Mouse (Mus musculus) embryo, embryonic 9.5 days (tissue): ENCODE measurements around the gene Cplx1.
"Not testable (repeated sequence)": the region's sequence is repeated elsewhere in the genome, so short reads cannot be mapped to it uniquely, and the experiment has no call there.

Experiments used
- DNase-seq: peaks from one replicate; pipeline ENCODE4 v3.0.0-alpha.2; 2017; ENCODE audit errors: extremely low spot score

Cplx1 gene

DNA sequence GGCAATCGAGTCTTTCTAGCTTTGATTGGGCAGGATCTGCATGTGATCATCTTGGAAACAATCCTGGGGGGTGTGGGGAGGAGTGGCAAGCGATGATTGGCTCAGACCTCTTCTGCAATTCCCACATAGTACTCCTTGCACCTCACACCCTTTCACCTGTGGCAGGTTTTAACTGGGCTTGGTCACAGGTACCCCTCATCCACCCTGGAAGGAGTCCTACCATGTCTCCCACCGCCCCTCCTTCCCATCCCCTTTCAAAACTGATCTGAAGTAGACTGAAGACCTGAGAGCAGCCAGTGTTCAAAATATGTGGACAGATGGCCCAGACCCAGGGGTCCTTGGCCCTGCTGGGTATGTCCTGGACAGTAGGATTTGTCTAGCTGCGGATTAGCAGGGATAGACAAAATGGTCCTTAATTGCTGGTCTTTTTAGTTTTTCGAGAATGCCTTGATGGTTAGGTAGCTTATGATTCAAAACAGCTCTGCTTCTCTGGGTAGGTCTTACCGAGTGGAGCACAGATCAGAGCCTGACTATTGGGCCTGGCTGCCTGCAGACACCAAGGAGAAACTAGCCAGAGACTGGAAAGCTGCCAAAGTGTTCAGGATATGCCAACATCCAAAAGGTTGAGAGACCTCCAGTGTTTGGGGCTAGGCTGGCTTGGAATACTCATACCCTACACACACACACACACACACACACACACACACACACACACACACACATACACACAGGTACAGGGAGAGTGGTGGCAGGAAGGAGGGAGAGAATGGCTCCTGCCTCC lies 34.1 kb downstream of the Cplx1 start:
- DNase-seq, result no peak

DNA sequence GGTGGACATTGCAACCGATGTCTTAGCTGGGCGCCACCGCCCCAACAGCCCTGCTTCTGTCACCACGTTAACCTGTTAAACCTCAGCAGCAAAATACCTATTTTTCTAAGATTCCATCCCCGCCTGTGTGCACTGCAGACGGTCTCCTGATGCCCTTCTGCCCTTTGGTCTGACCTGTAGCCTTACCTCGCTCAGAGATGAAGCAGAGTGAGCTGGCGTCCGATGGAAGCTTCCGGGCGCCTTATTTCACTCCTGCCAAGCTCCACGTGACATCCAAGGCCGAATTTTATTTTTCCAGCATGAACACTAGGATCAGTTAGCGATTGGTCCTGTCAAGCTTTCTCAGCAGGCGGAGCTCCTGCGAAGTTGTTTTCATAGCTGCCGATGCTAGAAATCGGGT lies 47.5 kb downstream of the Cplx1 start:
- no peak for DNase-seq

DNA sequence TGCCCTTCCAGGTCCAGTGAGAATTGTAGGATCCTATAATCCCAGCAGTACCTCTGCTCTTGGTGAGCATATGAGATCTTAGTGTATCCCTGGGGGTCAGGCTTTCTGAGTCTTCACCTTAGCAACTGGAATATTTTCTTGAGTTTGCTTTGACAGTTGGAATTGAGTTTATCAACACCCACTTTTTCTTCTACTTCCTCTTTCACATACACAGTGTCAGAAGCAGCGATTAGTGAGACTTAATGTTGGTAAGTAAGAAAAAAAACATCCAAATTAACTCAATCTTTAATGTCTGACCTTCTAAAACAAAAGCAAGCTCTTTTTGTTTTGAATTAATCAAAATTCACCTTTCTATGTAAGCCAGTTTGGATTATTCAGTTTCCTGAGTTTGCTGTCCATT lies 48.3 kb downstream of the Cplx1 start:
- no peak for DNase-seq

DNA sequence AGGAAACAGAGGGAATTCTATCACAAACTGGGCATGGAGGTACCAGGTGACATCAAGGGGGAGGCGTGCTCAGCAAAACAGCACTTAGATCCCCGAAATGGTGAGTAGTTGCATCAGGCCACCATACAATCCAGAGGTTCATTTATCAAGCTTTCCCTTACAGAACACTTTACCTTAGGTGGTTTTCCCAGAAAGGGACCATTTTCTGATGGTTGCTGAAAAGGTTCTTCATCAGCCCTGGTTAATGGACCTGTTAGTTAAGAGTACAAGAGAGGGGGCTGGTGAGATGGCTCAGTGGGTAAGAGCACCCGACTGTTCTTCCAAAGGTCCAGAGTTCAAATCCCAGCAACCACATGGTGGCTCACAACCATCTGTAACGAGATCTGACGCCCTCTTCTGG lies 63.7 kb downstream of the Cplx1 start:
- DNase-seq, result not testable (repeated sequence)

DNA sequence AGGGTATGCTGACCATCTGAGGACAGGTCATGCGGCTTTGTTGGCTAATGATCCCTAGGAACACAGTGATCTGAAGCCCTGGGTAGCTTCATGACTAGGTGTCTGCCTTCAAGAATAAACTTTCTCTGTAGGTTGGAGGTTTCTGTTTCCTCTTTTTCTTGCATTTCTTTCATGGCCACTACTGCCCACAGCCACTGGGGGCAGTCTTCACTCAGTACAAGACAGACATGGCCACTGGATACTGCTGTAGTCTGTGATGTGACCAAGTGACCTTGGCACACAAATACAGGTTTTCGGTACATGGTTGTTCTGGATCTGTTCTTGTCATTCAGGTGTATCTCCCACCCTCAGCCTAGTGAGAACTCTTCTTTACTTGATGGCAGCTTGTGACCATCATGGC lies 64.6 kb downstream of the Cplx1 start:
- DNase-seq, result peak; percentile 15

DNA sequence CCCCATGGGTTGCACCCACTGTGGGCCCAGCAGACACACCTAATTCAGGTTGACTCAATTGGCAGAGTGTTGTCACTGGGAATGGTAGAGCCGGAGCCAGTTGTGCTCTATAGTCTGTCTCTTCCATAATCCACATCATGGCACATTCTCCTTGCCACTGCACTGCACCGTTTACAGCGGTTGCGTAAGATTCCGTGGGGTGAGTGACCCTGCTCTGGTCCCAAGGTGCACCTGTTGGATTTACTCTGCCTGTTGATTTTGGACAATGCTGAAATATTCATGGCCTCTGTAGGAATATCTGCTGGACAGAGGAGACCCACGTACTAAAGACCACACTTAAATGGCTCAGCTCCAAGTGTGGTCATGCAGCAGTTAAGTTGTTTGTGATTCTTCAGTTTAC lies 66.8 kb downstream of the Cplx1 start:
- DNase-seq, result no peak

DNA sequence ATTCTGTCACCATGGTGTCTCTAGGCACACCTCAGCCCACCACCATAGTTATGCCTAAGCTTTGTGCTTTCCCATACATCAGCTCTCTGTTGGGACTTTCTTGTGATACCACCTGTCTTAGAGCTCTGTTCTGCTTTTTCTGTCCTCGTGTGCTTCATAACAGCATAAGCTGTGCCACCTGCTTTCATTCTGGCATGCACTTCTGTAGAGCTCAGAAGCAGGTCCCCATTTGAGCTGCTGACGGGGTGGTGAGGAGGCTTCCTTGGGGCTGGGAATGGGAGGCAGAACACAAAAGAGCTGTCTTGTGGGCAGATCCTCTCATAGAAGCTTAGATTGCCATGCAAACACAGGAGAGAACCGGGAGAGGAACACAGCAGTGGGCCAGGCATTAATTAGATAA lies 73.8 kb downstream of the Cplx1 start:
- no peak for DNase-seq

DNA sequence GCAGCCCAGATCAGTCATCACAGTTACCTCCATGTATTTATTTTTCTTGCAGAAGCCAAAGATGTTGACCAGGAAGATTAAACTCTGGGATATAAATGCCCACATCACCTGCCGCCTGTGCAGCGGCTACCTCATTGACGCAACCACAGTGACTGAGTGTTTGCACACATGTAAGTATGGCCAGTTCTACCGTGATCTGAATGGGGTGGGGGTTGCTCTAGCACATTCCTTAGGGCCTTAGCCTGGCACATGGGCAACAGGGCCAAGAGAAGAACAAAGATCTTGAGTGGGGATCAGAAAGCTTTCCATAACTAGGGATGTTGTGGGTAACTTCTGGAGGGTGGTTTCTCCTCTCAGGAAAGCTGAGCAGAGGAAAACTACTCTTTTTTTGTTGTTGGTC lies 76.1 kb downstream of the Cplx1 start:
- no peak for DNase-seq

DNA sequence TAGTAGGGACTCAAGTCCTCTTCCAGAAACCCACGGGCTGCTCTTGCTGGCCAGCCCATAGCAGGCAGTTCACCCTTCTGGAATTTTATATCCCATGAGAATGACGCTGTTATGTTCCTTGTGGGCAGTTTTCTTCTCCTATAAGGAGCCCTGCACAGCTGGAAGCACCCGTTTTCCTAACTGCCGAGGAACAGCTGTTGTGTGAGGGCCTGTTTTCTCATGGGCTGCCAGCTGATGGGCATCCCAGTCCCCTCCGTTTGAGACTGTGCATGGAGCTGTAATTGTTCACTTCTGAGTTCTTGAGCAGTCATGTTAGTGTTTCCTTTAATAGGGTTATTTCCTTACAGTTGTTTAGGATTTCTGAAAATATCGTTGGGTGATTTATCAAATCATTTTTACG lies 80.2 kb downstream of the Cplx1 start:
- DNase-seq, result no peak
